Mouse (Mus musculus) left cerebral cortex, postnatal 4 days (tissue): ENCODE data around the gene Sertad3. TPM values are rescaled to one million over a fixed set of nuclear protein-coding genes. Genes with fewer than 3 reads are reported as not detected.

ENCODE experiments used
- DNase-seq: peaks from one replicate; pipeline ENCODE4 v3.0.0-alpha.2; 2022
- intact Hi-C: fragments of 180-260 bp; cut with DNase I; formaldehyde crosslinking; loops from one replicate; pipeline ENCODE4 v1.15.1; 2025
- total RNA-seq, 2 experiments: library from RNA; stranded (reverse); gene quantifications; 2 replicates each; pipeline ENCODE4 v1.2.3; 2021

Sertad3 gene
- 1 to 10 TPM; 3.1 to 3.2 TPM for total RNA-seq

GRCm38 (mm10) chr7:27473156-27473834, at the start of gene Sertad3:
TSS of gene Sertad3 (plus strand) at chr7:27473768.
- DNase-seq = peak; percentile 100
- intact Hi-C loops = no loop called here

GRCm38 (mm10) chr7:27427387-27427786, 46.2 kb upstream of the Sertad3 start:
- intact Hi-C loops = no loop called here
- peak; percentile 83 for DNase-seq

GRCm38 (mm10) chr7:27428002-27428401, 45.6 kb upstream of the Sertad3 start:
- intact Hi-C loops = no loop called here
- DNase-seq = peak; percentile 45

- intact Hi-C loops = no loop called here
- no peak for DNase-seq
Observed at GRCm38 (mm10) chr7:27429135-27429534, 44.4 kb upstream of the Sertad3 start.

- intact Hi-C loops = no loop called here
- no peak for DNase-seq
Observed at GRCm38 (mm10) chr7:27433349-27433748, 40.2 kb upstream of the Sertad3 start.

GRCm38 (mm10) chr7:27433794-27434193, 39.8 kb upstream of the Sertad3 start:
- intact Hi-C loops = no loop called here

GRCm38 (mm10) chr7:27437544-27437943, 36.0 kb upstream of the Sertad3 start:
- DNase-seq = no peak
- intact Hi-C loops = no loop called here

More at GRCm38 (mm10) chr7:27433794-27434193, 39.8 kb upstream of the Sertad3 start:
- no peak for DNase-seq

GRCm38 (mm10) chr7:27440014-27440413, 33.6 kb upstream of the Sertad3 start:
- no peak for DNase-seq
- intact Hi-C loops = no loop called here

GRCm38 (mm10) chr7:27446051-27446450, 27.5 kb upstream of the Sertad3 start:
- peak; percentile 20 for DNase-seq
- intact Hi-C loops = no loop called here

- intact Hi-C loops = no loop called here
Observed at GRCm38 (mm10) chr7:27446521-27447418, 26.8 kb upstream of the Sertad3 start.

GRCm38 (mm10) chr7:27447419-27448286, 25.9 kb upstream of the Sertad3 start, which contains the start of the genes Sptbn4 and Blvrb:
TSS of gene Sptbn4 (minus strand) at chr7:27447686.
TSS of gene Blvrb (plus strand) at chr7:27447978.
- intact Hi-C loops = no loop called here
- peak; percentile 99 for DNase-seq

More at GRCm38 (mm10) chr7:27446521-27447418, 26.8 kb upstream of the Sertad3 start:
- DNase-seq = peak; percentile 53

GRCm38 (mm10) chr7:27448421-27449206, 25.0 kb upstream of the Sertad3 start:
- intact Hi-C loops = no loop called here
- DNase-seq = peak; percentile 39

GRCm38 (mm10) chr7:27449256-27449862, 24.2 kb upstream of the Sertad3 start:
- intact Hi-C loops = no loop called here
- DNase-seq = peak; percentile 71

GRCm38 (mm10) chr7:27451359-27451758, 22.2 kb upstream of the Sertad3 start:
- DNase-seq = no peak
- intact Hi-C loops = no loop called here

- no peak for DNase-seq
- intact Hi-C loops = no loop called here
Observed at GRCm38 (mm10) chr7:27452206-27452770, 21.3 kb upstream of the Sertad3 start.

GRCm38 (mm10) chr7:27454461-27455121, 19.0 kb upstream of the Sertad3 start:
- DNase-seq = no peak
- intact Hi-C loops = no loop called here

GRCm38 (mm10) chr7:27455273-27455672, 18.3 kb upstream of the Sertad3 start:
- intact Hi-C loops = no loop called here
- DNase-seq = no peak

GRCm38 (mm10) chr7:27458614-27459013, 15.0 kb upstream of the Sertad3 start:
- DNase-seq = no peak
- intact Hi-C loops = no loop called here

- no peak for DNase-seq
- intact Hi-C loops = no loop called here
Observed at GRCm38 (mm10) chr7:27459640-27460039, 13.9 kb upstream of the Sertad3 start.
